Mouse (Mus musculus): ENCODE data around the gene 1700003F12Rik.

1700003F12Rik gene

GRCm38 (mm10) chr2:154576876-154577743, 30.2 kb downstream of the 1700003F12Rik start:
- CTCF ChIA-PET = interaction anchor here (0.6 to 2.2 kb wide), 9 partner anchors 9 to 169 kb away, joined by 3 to 13 read pairs (median 4); partner anchors contain the start of gene Snta1 (in 1 of the 4)

GRCm38 (mm10) chr2:154577744-154578067, 30.8 kb downstream of the 1700003F12Rik start:
- ChIA-PET CTCF (interaction anchor here in 3 of 4 experiments (0.6 to 2.2 kb wide), 6 partner anchors 8 to 68 kb away, joined by 4 to 13 read pairs (median 5); partner anchors contain the start of gene Pxmp4 (in 1 of the 3)), POLR2A (interaction anchor here in 3 of 4 experiments (0.5 to 5.5 kb wide), 12 partner anchors 9 to 155 kb away, joined by 3 to 28 read pairs (median 6); partner anchors contain the start of genes 4930519P11Rik (in 1 of the 3), E2f1 (in 1 of the 3) and Zfp341 (in 1 of the 3))

More at GRCm38 (mm10) chr2:154576876-154577743, 30.2 kb downstream of the 1700003F12Rik start:
- POLR2A ChIA-PET = interaction anchor here in 3 of 4 experiments (0.5 to 5.5 kb wide), 21 partner anchors 8 to 339 kb away, joined by 3 to 28 read pairs (median 4); partner anchors contain the start of genes 4930519P11Rik (in 1 of the 3), Actl10 (in 1 of the 3), E2f1 (in 1 of the 3) and Pxmp4 (in 1 of the 3)

- CTCF ChIA-PET = interaction anchor here in 3 of 4 experiments (1.0 to 4.8 kb wide), 10 partner anchors 11 to 372 kb away, joined by 3 to 22 read pairs (median 6); partner anchors contain the start of genes Actl10 (in 1 of the 3), Bpifb5 (in 1 of the 3), E2f1 (in 1 of the 3) and Snta1 (in 1 of the 3)
These were observed 33.7 kb downstream of the 1700003F12Rik start for GRCm38 (mm10) chr2:154580586-154580985.

GRCm38 (mm10) chr2:154581421-154581820, 34.5 kb downstream of the 1700003F12Rik start:
- POLR2A ChIA-PET = interaction anchor here in 3 of 4 experiments (0.6 to 5.5 kb wide), 24 partner anchors 9 to 941 kb away, joined by 3 to 62 read pairs (median 4); partner anchors contain the start of genes 4930519P11Rik (in 3 of the 3), Zfp341 (in 3 of the 3), E2f1 (in 2 of the 3) and Actl10 (in 1 of the 3)
- CTCF ChIA-PET = interaction anchor here (0.6 to 4.8 kb wide), 22 partner anchors 9 to 373 kb away, joined by 3 to 21 read pairs (median 4); partner anchors contain the start of genes 4930519P11Rik (in 2 of the 4), Zfp341 (in 2 of the 4), Actl10 (in 1 of the 4) and E2f1 (in 1 of the 4)

More at GRCm38 (mm10) chr2:154580586-154580985, 33.7 kb downstream of the 1700003F12Rik start:
- POLR2A ChIA-PET = interaction anchor here in 3 of 4 experiments (0.7 to 5.5 kb wide), 20 partner anchors 9 to 210 kb away, joined by 3 to 62 read pairs (median 5); partner anchors contain the start of genes E2f1 (in 2 of the 3), 1700003F12Rik (in 1 of the 3), 4930519P11Rik (in 1 of the 3) and Actl10 (in 1 of the 3)

GRCm38 (mm10) chr2:154583906-154584872, 37.3 kb downstream of the 1700003F12Rik start:
- POLR2A ChIA-PET = interaction anchor here in 3 of 4 experiments (0.8 to 4.9 kb wide), 15 partner anchors 9 to 157 kb away, joined by 3 to 41 read pairs (median 5); partner anchors contain the start of genes Pxmp4 (in 2 of the 3), E2f1 (in 1 of the 3) and Necab3 (in 1 of the 3)
- CTCF ChIA-PET = interaction anchor here (0.5 to 4.8 kb wide), 13 partner anchors 8 to 182 kb away, joined by 3 to 21 read pairs (median 3); partner anchors contain the start of genes Actl10 (in 3 of the 4), 4930519P11Rik (in 1 of the 4) and Zfp341 (in 1 of the 4)

- CTCF ChIA-PET = interaction anchor here (0.5 to 2.0 kb wide), 12 partner anchors 12 to 92 kb away, joined by 3 to 11 read pairs (median 4); partner anchors contain the start of genes Actl10 (in 3 of the 4), 4930519P11Rik (in 1 of the 4), E2f1 (in 1 of the 4) and Zfp341 (in 1 of the 4)
- POLR2A ChIA-PET = interaction anchor here in 3 of 4 experiments (0.6 to 3.6 kb wide), 18 partner anchors 9 to 206 kb away, joined by 3 to 14 read pairs (median 6); partner anchors contain the start of genes Pxmp4 (in 2 of the 3), Actl10 (in 1 of the 3), Necab3 (in 1 of the 3) and Raly (in 1 of the 3)
These were observed 38.2 kb downstream of the 1700003F12Rik start for GRCm38 (mm10) chr2:154584931-154585601.

GRCm38 (mm10) chr2:154586405-154586804, 39.5 kb downstream of the 1700003F12Rik start:
- ChIA-PET POLR2A (interaction anchor here (0.6 to 3.6 kb wide), 25 partner anchors 7 to 179 kb away, joined by 3 to 15 read pairs (median 5); partner anchors contain the start of genes Pxmp4 (in 2 of the 4), 1700003F12Rik (in 1 of the 4), Actl10 (in 1 of the 4) and E2f1 (in 1 of the 4)), CTCF (interaction anchor here (0.5 to 2.3 kb wide), 92 partner anchors 9 to 1950 kb away, joined by 3 to 27 read pairs (median 4); partner anchors contain the start of genes Pxmp4 (in 4 of the 4), Actl10 (in 3 of the 4), 4930519P11Rik (in 2 of the 4) and Cbfa2t2 (in 2 of the 4))

GRCm38 (mm10) chr2:154589051-154589450, 42.2 kb downstream of the 1700003F12Rik start:
- CTCF ChIA-PET = interaction anchor here in 2 of 4 experiments (0.7 to 1.0 kb wide), 2 partner anchors 14 to 1562 kb away, joined by 3 read pairs; partner anchors contain the start of gene Pxmp4 (in 1 of the 2)
- POLR2A ChIA-PET = interaction anchor here in 3 of 4 experiments (0.6 to 2.6 kb wide), 10 partner anchors 10 to 49 kb away, joined by 3 to 9 read pairs (median 4); partner anchors contain the start of genes 4930519P11Rik (in 1 of the 3), Pxmp4 (in 1 of the 3) and Zfp341 (in 1 of the 3)

GRCm38 (mm10) chr2:154591239-154591638, 44.4 kb downstream of the 1700003F12Rik start:
- POLR2A ChIA-PET = interaction anchor here in 2 of 4 experiments (0.6 to 1.8 kb wide), 10 partner anchors 9 to 164 kb away, joined by 3 to 7 read pairs (median 3); partner anchors contain the start of gene Pxmp4 (in 1 of the 2)

GRCm38 (mm10) chr2:154593025-154593424, 46.1 kb downstream of the 1700003F12Rik start:
- CTCF ChIA-PET = interaction anchor here (0.6 to 3.2 kb wide), 50 partner anchors 8 to 324 kb away, joined by 3 to 40 read pairs (median 3); partner anchors contain the start of genes 4930519P11Rik (in 4 of the 4), Pxmp4 (in 4 of the 4), Zfp341 (in 4 of the 4) and Actl10 (in 1 of the 4)
- POLR2A ChIA-PET = interaction anchor here (0.7 to 4.8 kb wide), 40 partner anchors 8 to 220 kb away, joined by 3 to 48 read pairs (median 4); partner anchors contain the start of genes 4930519P11Rik (in 4 of the 4), Zfp341 (in 4 of the 4), Pxmp4 (in 3 of the 4) and Cdk5rap1 (in 1 of the 4)

More at GRCm38 (mm10) chr2:154591239-154591638, 44.4 kb downstream of the 1700003F12Rik start:
- CTCF ChIA-PET = interaction anchor here in 3 of 4 experiments (0.5 to 3.2 kb wide), 6 partner anchors 9 to 737 kb away, joined by 3 to 40 read pairs (median 4); partner anchors contain the start of gene Pxmp4 (in 1 of the 3)

- CTCF ChIA-PET = interaction anchor here in 3 of 4 experiments (0.6 to 1.5 kb wide), 4 partner anchors 9 to 20 kb away, joined by 3 to 5 read pairs (median 4); no protein-coding TSS in a partner anchor
These were observed 48.9 kb downstream of the 1700003F12Rik start for GRCm38 (mm10) chr2:154595775-154596174.

GRCm38 (mm10) chr2:154597399-154597798, 50.5 kb downstream of the 1700003F12Rik start:
- CTCF ChIA-PET = interaction anchor here in 1 of 4 experiments (0.7 kb wide), 2 partner anchors 12 to 16 kb away, joined by 4 to 7 read pairs; partner anchors contain the start of genes 4930519P11Rik and Zfp341

More at GRCm38 (mm10) chr2:154595775-154596174, 48.9 kb downstream of the 1700003F12Rik start:
- POLR2A ChIA-PET = interaction anchor here (0.7 to 4.8 kb wide), 8 partner anchors 7 to 470 kb away, joined by 3 to 48 read pairs (median 4); partner anchors contain the start of genes Pxmp4 (in 2 of the 4), 4930519P11Rik (in 1 of the 4) and Zfp341 (in 1 of the 4)

More at GRCm38 (mm10) chr2:154597399-154597798, 50.5 kb downstream of the 1700003F12Rik start:
- POLR2A ChIA-PET = interaction anchor here in 1 of 4 experiments (0.6 kb wide), 2 partner anchors 14 to 15 kb away, joined by 3 read pairs; partner anchors contain the start of genes 4930519P11Rik and Zfp341

All from embryonic stem cell, embryonic (primary cell).